Mouse (Mus musculus): ENCODE data around the gene Pafah2.

DNA sequence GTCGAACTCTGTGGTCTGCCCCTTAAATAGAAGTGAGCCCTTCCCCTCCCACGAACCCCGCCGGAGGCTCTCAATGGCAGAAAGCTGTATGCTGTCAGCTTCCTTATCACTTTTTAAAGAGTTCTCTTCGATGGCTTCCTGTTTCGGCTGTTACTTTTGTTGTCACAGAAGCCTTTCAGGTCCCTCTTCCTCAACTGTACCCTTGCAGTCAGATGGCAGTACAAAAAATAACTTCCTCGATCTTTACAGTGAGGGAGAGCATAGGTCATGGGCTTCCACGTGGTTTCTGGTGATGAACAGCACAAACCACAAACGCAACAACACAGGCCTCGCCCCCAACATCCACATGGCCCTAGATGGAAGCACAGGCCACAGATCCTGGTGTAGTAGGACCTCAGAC lies 64.2 kb downstream of the Pafah2 start:
- TF ChIP-seq EP300 (IDR thresholded peaks at IDR 0.05; ENCODE audit: low read depth) = no peak
- no peak for TF ChIP-seq CTCF (IDR thresholded peaks at IDR 0.05; ENCODE audit: low read depth)
